Mouse (Mus musculus): ENCODE data around the gene Zbtb16. TPM values are rescaled to one million over a fixed set of nuclear protein-coding genes. Genes with fewer than 3 reads are reported as not detected.

The Zbtb16 gene
- polyA plus RNA-seq, 2 experiments from 2014 or later: not detected

GRCm38 (mm10) chr9:48801322-48801721, 34.7 kb downstream of the Zbtb16 start:
- no peak for ATAC-seq

DNA sequence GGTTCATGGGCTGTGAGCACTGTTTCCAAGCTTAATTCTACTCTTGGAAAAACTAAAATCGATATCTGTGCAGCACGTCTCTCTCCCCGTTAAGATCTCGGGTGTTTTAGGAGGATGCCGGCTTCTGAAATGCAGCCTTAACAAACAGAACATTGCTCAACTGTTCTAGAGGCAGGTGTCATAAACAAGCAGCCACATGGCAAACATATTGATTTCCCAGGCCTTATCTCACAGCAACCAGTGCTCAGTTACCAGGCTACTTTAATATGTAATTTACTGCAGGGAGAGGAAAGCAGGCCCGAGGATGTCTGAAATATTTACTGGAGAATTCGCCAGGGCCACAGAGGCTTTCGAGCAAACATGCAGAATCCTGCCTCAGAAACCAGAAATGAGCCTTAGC, 35.4 kb downstream of the Zbtb16 start:
- no peak for ATAC-seq

DNA sequence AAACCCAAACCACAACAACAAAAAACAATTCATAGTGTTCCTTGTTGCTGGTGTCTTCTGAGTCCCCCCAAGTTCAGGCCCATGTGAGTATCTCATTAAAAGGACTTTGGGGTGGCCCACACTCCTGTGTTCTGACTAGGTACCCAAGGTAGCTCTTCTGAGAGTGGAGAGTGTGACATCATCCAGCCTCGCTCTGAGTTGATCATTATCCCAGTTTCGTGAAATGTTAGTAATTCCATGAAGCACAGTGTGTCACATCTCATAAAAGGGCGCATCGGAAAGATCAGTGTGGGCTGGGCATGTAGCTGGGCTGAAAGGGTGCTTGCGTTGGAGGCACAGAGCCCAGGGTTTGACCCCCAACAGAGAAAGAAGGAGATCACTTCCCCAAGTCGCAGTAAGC, 38.0 kb downstream of the Zbtb16 start:
- no peak for ATAC-seq

- no peak for ATAC-seq
These were observed 39.7 kb downstream of the Zbtb16 start for GRCm38 (mm10) chr9:48796267-48796822.

GRCm38 (mm10) chr9:48795740-48796139, 40.3 kb downstream of the Zbtb16 start:
- no peak for ATAC-seq

GRCm38 (mm10) chr9:48795095-48795494, 40.9 kb downstream of the Zbtb16 start:
- no peak for ATAC-seq

- no peak for ATAC-seq
These were observed 41.6 kb downstream of the Zbtb16 start for GRCm38 (mm10) chr9:48794463-48794862.

GRCm38 (mm10) chr9:48793638-48794188, 42.3 kb downstream of the Zbtb16 start:
- ATAC-seq: no peak

GRCm38 (mm10) chr9:48790575-48790974, 45.4 kb downstream of the Zbtb16 start:
- no peak for ATAC-seq

DNA sequence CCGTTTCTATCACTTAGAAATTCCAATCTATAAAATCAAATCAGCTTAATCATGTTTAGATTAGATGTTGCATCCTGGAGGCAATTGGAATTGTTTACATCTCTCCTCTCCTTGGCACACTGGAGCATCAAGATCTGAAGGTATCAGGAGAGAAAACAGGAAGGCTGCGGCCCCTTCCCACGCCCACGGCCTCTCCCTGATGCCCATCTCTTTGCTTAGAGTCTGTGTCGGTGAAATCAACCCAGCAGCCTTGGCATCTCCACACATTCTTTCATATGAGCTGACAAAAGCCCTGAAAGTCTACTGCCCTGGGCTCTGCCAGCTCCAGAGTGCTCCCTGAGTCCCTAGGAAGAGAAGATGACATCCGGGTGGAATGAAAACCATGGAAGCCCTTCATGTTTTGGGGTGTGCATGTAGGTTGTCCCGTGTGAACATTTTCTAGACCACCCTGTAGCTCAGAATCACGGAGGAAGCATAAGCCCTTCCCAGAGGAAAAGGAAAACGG, 48.1 kb downstream of the Zbtb16 start:
- no peak for ATAC-seq

DNA sequence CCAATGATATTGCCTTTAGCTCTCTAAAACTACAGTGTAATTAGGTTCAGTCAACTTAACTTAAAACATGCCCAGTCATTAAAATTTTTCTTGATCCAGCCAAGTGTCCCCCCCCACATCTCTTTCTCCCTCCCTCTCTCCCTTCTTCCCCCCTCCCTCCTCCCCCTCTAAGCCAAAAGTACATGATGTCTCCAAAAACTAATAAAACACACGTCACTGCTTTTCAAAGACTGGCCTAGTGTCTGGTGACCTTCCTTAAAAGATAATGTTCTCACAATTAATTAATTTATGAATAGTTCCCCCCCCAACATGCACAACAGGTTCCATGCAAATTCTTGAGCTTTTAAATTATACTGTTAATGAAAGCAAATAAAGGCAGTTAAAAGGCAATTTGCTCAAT, 48.7 kb downstream of the Zbtb16 start:
- no peak for ATAC-seq

DNA sequence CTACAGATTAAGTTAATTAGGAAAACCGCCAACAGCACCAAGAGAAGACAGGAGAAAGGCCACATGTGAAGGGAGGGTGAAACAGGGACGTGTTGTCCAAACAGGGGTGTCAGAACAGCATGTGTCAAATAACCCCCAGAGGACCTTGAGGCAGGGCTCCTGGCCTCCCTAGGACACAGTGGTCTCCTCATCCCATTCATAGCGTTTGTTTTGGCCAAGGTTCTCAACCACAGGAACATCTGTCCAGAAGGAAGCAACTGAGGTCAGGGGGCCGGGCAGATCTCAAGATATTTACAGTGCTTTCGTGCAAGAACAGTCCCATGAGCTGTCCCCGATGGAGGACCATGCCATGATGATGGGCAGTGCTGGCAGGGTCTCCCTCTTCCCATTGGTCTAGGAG, 49.2 kb downstream of the Zbtb16 start:
- no peak for ATAC-seq

GRCm38 (mm10) chr9:48784937-48785336, 51.1 kb downstream of the Zbtb16 start:
- no peak for ATAC-seq

DNA sequence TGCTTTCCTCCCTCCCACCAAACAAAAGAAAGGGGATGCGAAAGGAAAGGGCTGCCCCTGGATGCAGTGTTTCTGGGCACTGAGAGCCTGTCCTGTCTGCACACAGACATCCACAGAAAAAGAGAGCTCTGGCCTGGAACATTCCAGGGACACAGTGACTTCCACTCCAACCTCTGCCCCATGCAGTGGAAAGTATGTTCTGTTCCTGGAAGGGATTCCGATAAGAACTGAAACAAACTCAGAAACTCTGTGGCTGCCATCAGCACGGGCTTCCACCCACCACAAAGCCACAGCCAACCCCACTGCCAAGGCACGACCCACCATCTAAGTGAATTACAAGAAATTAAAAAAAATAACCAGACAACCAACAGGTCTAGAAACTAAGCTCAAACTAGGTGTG, 52.7 kb downstream of the Zbtb16 start:
- ATAC-seq: no peak

- no peak for ATAC-seq
These were observed 53.5 kb downstream of the Zbtb16 start for GRCm38 (mm10) chr9:48782284-48783060.

GRCm38 (mm10) chr9:48776268-48776667, 59.8 kb downstream of the Zbtb16 start:
- ATAC-seq: no peak

DNA sequence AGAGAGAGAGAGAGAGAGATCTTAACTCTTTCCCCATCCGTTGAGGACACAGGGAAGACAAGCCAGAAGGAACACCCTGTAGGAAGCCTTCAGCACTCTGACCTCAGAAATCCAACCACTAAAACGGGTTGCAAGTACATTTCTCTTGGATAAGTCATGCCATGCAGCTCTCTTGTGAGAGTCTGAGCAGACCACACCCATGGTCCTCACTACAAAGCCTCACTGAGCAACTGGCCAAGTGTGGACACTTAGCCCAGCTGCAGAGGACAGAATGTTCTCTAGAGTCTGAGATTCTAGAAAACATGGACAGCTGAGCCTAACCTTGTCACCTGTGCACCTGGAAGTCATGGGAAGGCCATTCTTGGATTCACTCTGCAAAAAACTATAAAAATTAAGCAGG, 60.5 kb downstream of the Zbtb16 start:
- ATAC-seq: no peak

GRCm38 (mm10) chr9:48773710-48774109, 62.3 kb downstream of the Zbtb16 start:
- no peak for ATAC-seq

DNA sequence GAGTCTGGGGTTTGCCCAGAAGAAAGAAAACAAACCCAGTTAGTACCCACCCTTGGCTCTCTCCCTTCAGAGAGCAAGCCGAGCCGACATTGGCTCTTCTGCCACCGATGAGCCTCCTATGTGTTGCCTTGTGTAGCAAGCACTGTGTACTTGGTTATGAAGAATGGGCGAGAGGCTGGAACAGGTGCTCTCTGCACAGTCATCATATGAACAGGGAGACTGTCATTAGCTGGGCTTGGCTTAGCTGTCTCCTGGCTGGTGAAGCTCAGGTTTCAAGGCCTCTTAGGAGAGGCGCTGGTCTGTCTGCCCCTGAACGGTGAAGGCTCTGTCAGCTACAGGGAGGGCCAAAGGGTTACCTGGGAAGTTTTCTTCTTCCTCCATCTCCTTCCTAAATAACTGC, 62.9 kb downstream of the Zbtb16 start:
- ATAC-seq: no peak

- ATAC-seq: no peak
These were observed 64.5 kb downstream of the Zbtb16 start for GRCm38 (mm10) chr9:48771504-48771903.

DNA sequence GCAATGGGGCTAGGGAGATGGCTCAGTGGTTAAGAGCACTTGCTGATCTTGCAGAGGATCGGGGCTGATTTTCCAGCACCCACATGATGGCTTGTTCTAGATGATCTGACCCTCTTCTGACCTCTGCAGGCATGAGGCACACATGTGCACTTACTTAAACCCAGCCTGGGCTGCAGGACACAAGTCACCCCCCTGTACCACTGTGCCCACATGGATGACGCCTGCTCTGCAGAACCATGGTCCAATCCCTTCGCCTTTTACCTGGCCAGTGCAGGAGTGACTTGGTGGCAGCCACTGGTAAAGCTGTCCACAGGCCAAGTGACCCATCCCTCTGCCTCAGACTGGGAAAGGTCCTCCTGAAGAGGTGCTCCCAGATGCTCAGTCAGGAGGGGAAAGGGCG, 67.1 kb downstream of the Zbtb16 start:
- no peak for ATAC-seq

GRCm38 (mm10) chr9:48767666-48768432, 68.2 kb downstream of the Zbtb16 start:
- ATAC-seq: no peak

GRCm38 (mm10) chr9:48765927-48766326, 70.1 kb downstream of the Zbtb16 start:
- ATAC-seq: no peak
